In genomic region chr16:35759401-35759800, GRCm38 (mm10) we compare ENCODE assay signal across 15 mouse cellular contexts.
"Had no signal": no experiment of that assay in that cellular context is flagged by ENCODE, and none has a peak within 500 bp of the region (broad histone marks: within the 10 kb centered on the region; RNA-seq: fewer than 3 reads in every experiment).

No protein-coding gene starts in this region.

- H3K4me2 ChIP-seq: lung, embryonic 14.5 days; midbrain, embryonic 12.5 days; midbrain, embryonic 15.5 days; neural tube, embryonic 12.5 days had no signal

- ATAC-seq: midbrain, embryonic 15.5 days had no signal

- H3K4me3 ChIP-seq: megakaryocyte, embryonic 14.5 days; midbrain, embryonic 12.5 days; midbrain, embryonic 15.5 days; neural tube, embryonic 12.5 days had no signal

- H3K27me3 ChIP-seq: midbrain, embryonic 12.5 days; midbrain, embryonic 15.5 days; neural tube, embryonic 12.5 days had no signal

- H3K27ac ChIP-seq: liver, embryonic 14.5 days; midbrain, embryonic 12.5 days; midbrain, embryonic 15.5 days; neural tube, embryonic 12.5 days had no signal

- H3K9me3 ChIP-seq: midbrain, embryonic 12.5 days; midbrain, embryonic 15.5 days; neural tube, embryonic 12.5 days had no signal

- H3K4me1 ChIP-seq: midbrain, embryonic 12.5 days; neural tube, embryonic 12.5 days had no signal

- DNase-seq: lung, adult 18-20 months; lung, embryonic 14.5 days; lung, postnatal 10 days; lung, postnatal 4 days; right cerebral cortex, postnatal 14 days; right cerebral cortex, postnatal 4 days; spleen, adult 18-20 months; thymus, adult 18-20 months; thymus, postnatal 14 days; thymus, postnatal 36 days had no signal

- H3K9ac ChIP-seq: liver, embryonic 14.5 days; lung, embryonic 14.5 days; midbrain, embryonic 12.5 days; midbrain, embryonic 15.5 days; neural tube, embryonic 12.5 days had no signal

- H3K36me3 ChIP-seq: midbrain, embryonic 12.5 days; midbrain, embryonic 15.5 days; neural tube, embryonic 12.5 days had no signal
